Mouse (Mus musculus): Measurements from ENCODE around the gene Egf. TPM values are rescaled to one million over a fixed set of nuclear protein-coding genes. Genes with fewer than 3 reads are reported as not detected.

Gene Egf
- polyA plus RNA-seq, 2 experiments = 1.9 to 3.7 TPM

DNA sequence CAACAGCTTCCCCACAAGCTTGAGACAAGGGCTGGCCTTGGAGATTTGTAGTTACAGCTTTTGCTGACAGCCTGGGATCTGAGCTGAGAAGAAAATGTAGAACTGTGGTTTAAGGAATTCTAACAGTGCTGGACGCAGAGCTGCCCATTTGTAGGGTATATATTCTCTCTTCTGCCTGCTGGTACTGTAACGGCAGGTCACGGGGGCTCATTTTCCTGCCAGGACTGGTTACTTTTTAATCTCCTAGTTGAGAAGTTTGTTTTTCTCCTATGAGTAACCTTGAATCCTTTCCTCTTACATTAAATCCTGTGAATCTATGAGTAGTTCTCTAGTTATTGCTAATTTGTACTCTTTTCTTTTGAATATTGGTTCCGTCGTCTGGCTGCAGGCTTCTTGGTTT lies 38.7 kb upstream of the Egf start:
- Histone ChIP-seq H3K9me3 (ENCODE audit: control insufficient read depth, low read length) (no peaks in the 10 kb centered on the region), H3K4me1 (ENCODE audit: control insufficient read depth, insufficient read depth, low read length) (no peaks in the 10 kb centered on the region), H3K9ac (ENCODE audit: low read depth, low read length, severe bottlenecking) (no peak overlapping the region), H3K4me2 (replicated peaks; ENCODE audit: low read depth, low read length, severe bottlenecking) (no peak overlapping the region), H3K36me3 (ENCODE audit: control insufficient read depth, insufficient read depth, low read length) (no peaks in the 10 kb centered on the region), H3K27ac (replicated peaks; ENCODE audit: low read depth, low read length) (no peak overlapping the region), H3K4me3 (replicated peaks; ENCODE audit: low read length) (no peak overlapping the region), H3K27me3 (ENCODE audit: control insufficient read depth, insufficient read depth, low read length) (no peaks in the 10 kb centered on the region)
- no peak for TF ChIP-seq POLR2A (IDR thresholded peaks at IDR 0.05; ENCODE audit: borderline replicate concordance, extremely low read depth, insufficient read depth, insufficient read length)
- ATAC-seq (ENCODE audit: low FRiP score, low read depth) (no peak), DNase-seq (ENCODE audit: low spot score) (no peak)
- 86% methylated on average over 5 of the region's 5 CpGs for WGBS

GRCm38 (mm10) chr3:129782746-129783145 lies 27.6 kb upstream of the Egf start:
- 89% methylated on average over 3 of the region's 3 CpGs for WGBS
- Histone ChIP-seq H3K4me1 (ENCODE audit: control insufficient read depth, insufficient read depth, low read length) (no peaks in the 10 kb centered on the region), H3K36me3 (ENCODE audit: control insufficient read depth, insufficient read depth, low read length) (no peaks in the 10 kb centered on the region), H3K27ac (replicated peaks; ENCODE audit: low read depth, low read length) (no peak overlapping the region), H3K4me3 (replicated peaks; ENCODE audit: low read length) (no peak overlapping the region), H3K27me3 (ENCODE audit: control insufficient read depth, insufficient read depth, low read length) (no peaks in the 10 kb centered on the region), H3K9ac (ENCODE audit: low read depth, low read length, severe bottlenecking) (no peak overlapping the region), H3K4me2 (replicated peaks; ENCODE audit: low read depth, low read length, severe bottlenecking) (no peak overlapping the region), H3K9me3 (ENCODE audit: control insufficient read depth, low read length) (no peaks in the 10 kb centered on the region)
- ATAC-seq (ENCODE audit: low FRiP score, low read depth) (no peak), DNase-seq (ENCODE audit: low spot score) (no peak)
- no peak for TF ChIP-seq POLR2A (IDR thresholded peaks at IDR 0.05; ENCODE audit: borderline replicate concordance, extremely low read depth, insufficient read depth, insufficient read length)

- Histone ChIP-seq H3K9me3 (ENCODE audit: control insufficient read depth, low read length) (no peaks in the 10 kb centered on the region), H3K4me3 (replicated peaks; ENCODE audit: low read length) (no peak overlapping the region), H3K9ac (ENCODE audit: low read depth, low read length, severe bottlenecking) (no peak overlapping the region), H3K4me1 (ENCODE audit: control insufficient read depth, insufficient read depth, low read length) (no peaks in the 10 kb centered on the region), H3K27ac (replicated peaks; ENCODE audit: low read depth, low read length) (no peak overlapping the region), H3K36me3 (ENCODE audit: control insufficient read depth, insufficient read depth, low read length) (no peaks in the 10 kb centered on the region), H3K4me2 (replicated peaks; ENCODE audit: low read depth, low read length, severe bottlenecking) (no peak overlapping the region), H3K27me3 (ENCODE audit: control insufficient read depth, insufficient read depth, low read length) (no peaks in the 10 kb centered on the region)
- ATAC-seq (ENCODE audit: low FRiP score, low read depth) = no peak
- no peak for TF ChIP-seq POLR2A (IDR thresholded peaks at IDR 0.05; ENCODE audit: borderline replicate concordance, extremely low read depth, insufficient read depth, insufficient read length)
- DNase-seq (ENCODE audit: low spot score) = no peak
- 45% methylated on average over 10 of the region's 10 CpGs for WGBS
Observed at GRCm38 (mm10) chr3:129781435-129781834, 26.3 kb upstream of the Egf start.

GRCm38 (mm10) chr3:129771210-129771609 lies 16.1 kb upstream of the Egf start:
- 75% methylated on average over 6 of the region's 6 CpGs for WGBS
- TF ChIP-seq POLR2A (IDR thresholded peaks at IDR 0.05; ENCODE audit: borderline replicate concordance, extremely low read depth, insufficient read depth, insufficient read length) = no peak
- H3K36me3 ChIP-seq (ENCODE audit: control insufficient read depth, insufficient read depth, low read length) = no peaks in the 10 kb centered on the region
- no peak overlapping the region for H3K27ac ChIP-seq (replicated peaks; ENCODE audit: low read depth, low read length)
- ATAC-seq (ENCODE audit: low FRiP score, low read depth) = no peak
- no peaks in the 10 kb centered on the region for H3K27me3 ChIP-seq (ENCODE audit: control insufficient read depth, insufficient read depth, low read length)
- H3K4me3 ChIP-seq (replicated peaks; ENCODE audit: low read length) = no peak overlapping the region
- no peaks in the 10 kb centered on the region for H3K4me1 ChIP-seq (ENCODE audit: control insufficient read depth, insufficient read depth, low read length)
- no peak overlapping the region for H3K9ac ChIP-seq (ENCODE audit: low read depth, low read length, severe bottlenecking)
- no peaks in the 10 kb centered on the region for H3K9me3 ChIP-seq (ENCODE audit: control insufficient read depth, low read length)
- H3K4me2 ChIP-seq (replicated peaks; ENCODE audit: low read depth, low read length, severe bottlenecking) = no peak overlapping the region
- DNase-seq (ENCODE audit: low spot score) = no peak

- H3K4me1 ChIP-seq (ENCODE audit: control insufficient read depth, insufficient read depth, low read length) = no peaks in the 10 kb centered on the region
- DNase-seq (ENCODE audit: low spot score) = no peak
- no peaks in the 10 kb centered on the region for H3K36me3 ChIP-seq (ENCODE audit: control insufficient read depth, insufficient read depth, low read length)
- ATAC-seq (ENCODE audit: low FRiP score, low read depth) = no peak
- H3K9me3 ChIP-seq (ENCODE audit: control insufficient read depth, low read length) = 0 out of 2 replicates have a peak, but pooled peaks cover 3% of the 10 kb centered on the region
- no peaks in the 10 kb centered on the region for H3K27me3 ChIP-seq (ENCODE audit: control insufficient read depth, insufficient read depth, low read length)
- WGBS = 86% methylated on average over 10 of the region's 10 CpGs
- H3K4me3 ChIP-seq (replicated peaks; ENCODE audit: low read length) = no peak overlapping the region
- no peak for TF ChIP-seq POLR2A (IDR thresholded peaks at IDR 0.05; ENCODE audit: borderline replicate concordance, extremely low read depth, insufficient read depth, insufficient read length)
- no peak overlapping the region for H3K27ac ChIP-seq (replicated peaks; ENCODE audit: low read depth, low read length)
- no peak overlapping the region for H3K9ac ChIP-seq (ENCODE audit: low read depth, low read length, severe bottlenecking)
- H3K4me2 ChIP-seq (replicated peaks; ENCODE audit: low read depth, low read length, severe bottlenecking) = no peak overlapping the region
Observed at GRCm38 (mm10) chr3:129766971-129767794, 12.1 kb upstream of the Egf start.
